11 mouse cellular contexts compared by ENCODE assay signal in genomic region chr7:101772687-101773086, GRCm38 (mm10). TPM values are rescaled to one million over a fixed set of nuclear protein-coding genes. Genes with fewer than 3 reads are reported as not detected.
A peak's percentile ranks its signal among the peaks of the same experiment; 100 is the strongest.
DNase-seq lines count a peak whose midpoint lies in the region; ATAC-seq lines count a peak whose summit lies in the region.
"Had no signal": no experiment of that assay in that cellular context is flagged by ENCODE, and none has a peak within 500 bp of the region (broad histone marks: within the 10 kb centered on the region; RNA-seq: fewer than 3 reads in every experiment).

No protein-coding gene starts in this region.

- peak; percentile 39 for DNase-seq in adrenal gland, adult 8-10 months
- no peak for DNase-seq in adrenal gland, postnatal 4 days (ENCODE audit: low spot score in 2 of 2)
- DNase-seq in right cerebral cortex, adult 18-20 months, result peak; percentile 39
- no peak for DNase-seq in right cerebral cortex, postnatal 25 days
- peak; percentile 49 for DNase-seq in left cerebral cortex, postnatal 4 days
- DNase-seq in c-Kit-positive CD71-positive TER-119-positive erythroid progenitor cells, embryonic 14.5 days (ENCODE audit: low spot score), result no peak
- DNase-seq in kidney, postnatal 25 days, result no peak
- DNase-seq: gastrocnemius, postnatal 25 days had no signal

- no peak for ATAC-seq in megakaryocyte-erythroid progenitor cell, adult 5-6 weeks (replicated peaks; ENCODE audit: low FRiP score, low TSS enrichment, poor library complexity, severe bottlenecking)
- ATAC-seq: Patski had no signal

- intact Hi-C loops in left cerebral cortex, postnatal 4 days (cut with DNase I), result no loop called here

RNA-seq across cellular contexts. Expression of gene Phox2a, which starts 45.4 kb away (rescaled TPM):
- 10 to 100 TPM; 26.7 to 57.2 (median 44.6) TPM for total RNA-seq in adrenal gland, adult 8-10 months (2022)
- 10 to 100 TPM; 56.2 to 66.9 TPM for total RNA-seq in adrenal gland, postnatal 4 days (2021)
- total RNA-seq in left cerebral cortex, postnatal 4 days (2021), result not detected
- not detected in 2 replicates for total RNA-seq in megakaryocyte-erythroid progenitor cell, adult 5-6 weeks (2014; fragmentation: Nextera tagmentation)
- total RNA-seq in megakaryocyte-erythroid progenitor cell, adult 5-6 weeks (2017), result not detected in 2 replicates
- total RNA-seq: gastrocnemius, postnatal 25 days; hematopoietic stem cell, adult 5-6 weeks had no signal

Comparison
In these comparisons a context has a peak if more than half of its experiments do, and no peak if none do; other contexts are left out.
1. DNase-seq: peak in adrenal gland, adult 8-10 months (single experiment), right cerebral cortex, adult 18-20 months (single experiment) and left cerebral cortex, postnatal 4 days (single experiment); none in adrenal gland, postnatal 4 days (0 of 2), right cerebral cortex, postnatal 25 days (single experiment), c-Kit-positive CD71-positive TER-119-positive erythroid progenitor cells, embryonic 14.5 days (single experiment) and kidney, postnatal 25 days (0 of 2).
2. RNA of gene Phox2a, which starts 45.4 kb away (total RNA-seq): 56.2 to 66.9 TPM in adrenal gland, postnatal 4 days and 26.7 to 57.2 TPM in adrenal gland, adult 8-10 months; not detected in left cerebral cortex, postnatal 4 days and not detected in megakaryocyte-erythroid progenitor cell, adult 5-6 weeks; every median in the first group is over 10 times any median in the second.